Mouse (Mus musculus) gastrocnemius, postnatal 25 days (tissue): ENCODE results near the gene Osbpl6. TPM values are rescaled to one million over a fixed set of nuclear protein-coding genes. Genes with fewer than 3 reads are reported as not detected.

ENCODE experiments used
- DNase-seq: peaks from one replicate; pipeline ENCODE4 v3.0.0; 2022
- total RNA-seq, 2 experiments: library from RNA; stranded (reverse); gene quantifications; 1 replicate in 1 of 2; 2 replicates in 1 of 2; pipeline ENCODE4 v1.2.3; 2021

Gene Osbpl6
- total RNA-seq, 2 experiments from 2014 or later, result 31.9 to 35.8 TPM

- DNase-seq, result no peak
Observed at GRCm38 (mm10) chr2:76498891-76499290, 92.6 kb downstream of the Osbpl6 start.

GRCm38 (mm10) chr2:76504122-76504839, 98.0 kb downstream of the Osbpl6 start:
- no peak for DNase-seq

GRCm38 (mm10) chr2:76504989-76505388, 98.7 kb downstream of the Osbpl6 start:
- DNase-seq, result no peak

GRCm38 (mm10) chr2:76511281-76511721, 105.0 kb downstream of the Osbpl6 start:
- no peak for DNase-seq

GRCm38 (mm10) chr2:76512133-76512532, 105.8 kb downstream of the Osbpl6 start:
- no peak for DNase-seq

- no peak for DNase-seq
Observed at GRCm38 (mm10) chr2:76512888-76513287, 106.6 kb downstream of the Osbpl6 start.

- no peak for DNase-seq
Observed at GRCm38 (mm10) chr2:76513296-76513695, 107.0 kb downstream of the Osbpl6 start.

GRCm38 (mm10) chr2:76517471-76517870, 111.2 kb downstream of the Osbpl6 start:
- DNase-seq, result no peak

GRCm38 (mm10) chr2:76518407-76519063, 112.2 kb downstream of the Osbpl6 start:
- no peak for DNase-seq

GRCm38 (mm10) chr2:76521585-76521984, 115.3 kb downstream of the Osbpl6 start:
- no peak for DNase-seq

GRCm38 (mm10) chr2:76524451-76524850, 118.1 kb downstream of the Osbpl6 start:
- DNase-seq, result no peak

- DNase-seq, result no peak
Observed at GRCm38 (mm10) chr2:76525645-76526044, 119.3 kb downstream of the Osbpl6 start.

- DNase-seq, result no peak
Observed at GRCm38 (mm10) chr2:76532490-76533126, 126.3 kb downstream of the Osbpl6 start.

- no peak for DNase-seq
Observed at GRCm38 (mm10) chr2:76534932-76535331, 128.6 kb downstream of the Osbpl6 start.

GRCm38 (mm10) chr2:76541900-76542299, 135.6 kb downstream of the Osbpl6 start:
- DNase-seq, result no peak

GRCm38 (mm10) chr2:76542921-76543320, 136.6 kb downstream of the Osbpl6 start:
- DNase-seq, result no peak

- DNase-seq, result no peak
Observed at GRCm38 (mm10) chr2:76545539-76545938, 139.2 kb downstream of the Osbpl6 start.

- no peak for DNase-seq
Observed at GRCm38 (mm10) chr2:76548171-76548570, 141.9 kb downstream of the Osbpl6 start.

- no peak for DNase-seq
Observed at GRCm38 (mm10) chr2:76548836-76549235, 142.5 kb downstream of the Osbpl6 start.

GRCm38 (mm10) chr2:76549316-76549715, 143.0 kb downstream of the Osbpl6 start:
- DNase-seq, result no peak

- DNase-seq, result no peak
Observed at GRCm38 (mm10) chr2:76555852-76556558, 149.7 kb downstream of the Osbpl6 start.

- DNase-seq, result no peak
Observed at GRCm38 (mm10) chr2:76560146-76560545, 153.8 kb downstream of the Osbpl6 start.

- no peak for DNase-seq
Observed at GRCm38 (mm10) chr2:76563862-76564261, 157.6 kb downstream of the Osbpl6 start.
